ENCODE assay signal across 27 mouse cellular contexts in genomic region chr5:64847305-64847704, GRCm38 (mm10). TPM values are rescaled to one million over a fixed set of nuclear protein-coding genes. Genes with fewer than 3 reads are reported as not detected.
DNase-seq lines count a peak whose midpoint lies in the region; ATAC-seq lines count a peak whose summit lies in the region.
"Had no signal": no experiment of that assay in that cellular context is flagged by ENCODE, and none has a peak within 500 bp of the region (broad histone marks: within the 10 kb centered on the region; RNA-seq: fewer than 3 reads in every experiment).

No protein-coding gene starts in this region.

- 20% methylated on average over 2 of the region's 2 CpGs for WGBS in liver, embryonic 12.5 days (ENCODE audit: insufficient replicate concordance)
- WGBS in liver, embryonic 11.5 days, result 27% methylated on average over 2 of the region's 2 CpGs
- 78% methylated on average over 2 of the region's 2 CpGs for WGBS in hindbrain, embryonic 12.5 days

- DNase-seq in liver, embryonic 11.5 days (ENCODE audit: low spot score), result no peak
- DNase-seq in ES-CJ7 (ENCODE audit: low read depth, low spot score) (peak; percentile 75), ZHBTc4 (ENCODE audit: low read depth, low spot score) (peak; percentile 80)
- no peak for DNase-seq in layer of hippocampus, adult 9-10 months (ENCODE audit: low spot score)
- no peak for DNase-seq in right cerebral cortex, postnatal 14 days
- DNase-seq: adrenal gland, postnatal 10 days; cerebellum, adult 9-10 months; gastrocnemius, postnatal 10 days; kidney, adult 11 months; kidney, postnatal 14 days; liver, embryonic 13.5 days; lung, adult 2 months; lung, postnatal 14 days; right cerebral cortex, adult 18-20 months; right cerebral cortex, postnatal 4 days had no signal

- H3K4me1 ChIP-seq in liver, embryonic 12.5 days, result no peaks in the 10 kb centered on the region
- no peaks in the 10 kb centered on the region for H3K4me1 ChIP-seq in liver, embryonic 11.5 days (replicated peaks; ENCODE audit: control insufficient read depth, insufficient read depth, low read length)
- H3K4me1 ChIP-seq in hindbrain, embryonic 12.5 days, result no peaks in the 10 kb centered on the region
- H3K4me1 ChIP-seq: forebrain, embryonic 10.5 days; forebrain, embryonic 15.5 days; hindbrain, embryonic 15.5 days; limb, embryonic 12.5 days; liver, embryonic 13.5 days had no signal

- H3K4me3 ChIP-seq in liver, embryonic 12.5 days, result no peak overlapping the region
- H3K4me3 ChIP-seq in liver, embryonic 11.5 days (ENCODE audit: low read depth, low read length), result no peak overlapping the region
- H3K4me3 ChIP-seq in hindbrain, embryonic 12.5 days, result no peak overlapping the region
- H3K4me3 ChIP-seq: embryonic facial prominence, embryonic 13.5 days; forebrain, embryonic 10.5 days; forebrain, embryonic 15.5 days; hindbrain, embryonic 15.5 days; left cerebral cortex, adult 2 months; limb, embryonic 12.5 days; liver, embryonic 13.5 days had no signal

- H3K9ac ChIP-seq in liver, embryonic 12.5 days, result no peak overlapping the region
- no peak overlapping the region for H3K9ac ChIP-seq in liver, embryonic 11.5 days (ENCODE audit: low read depth, low read length)
- H3K9ac ChIP-seq in hindbrain, embryonic 12.5 days, result no peak overlapping the region
- H3K9ac ChIP-seq: embryonic facial prominence, embryonic 13.5 days; forebrain, embryonic 15.5 days; hindbrain, embryonic 15.5 days; limb, embryonic 12.5 days; liver, embryonic 13.5 days had no signal

- ATAC-seq in liver, embryonic 12.5 days, result 0 out of 2 replicates have a peak, but pooled peaks have one; percentile 15
- no peak for ATAC-seq in liver, embryonic 11.5 days (replicated peaks; ENCODE audit: low FRiP score)
- ATAC-seq in hindbrain, embryonic 12.5 days (ENCODE audit: low FRiP score), result no peak
- ATAC-seq: forebrain, embryonic 15.5 days; inflammation-experienced regulatory T-cells, adult 6 months; midbrain, embryonic 16.5 days had no signal

- no peaks in the 10 kb centered on the region for H3K9me3 ChIP-seq in liver, embryonic 12.5 days (replicated peaks)
- H3K9me3 ChIP-seq in liver, embryonic 11.5 days (ENCODE audit: control insufficient read depth, low read length), result no peaks in the 10 kb centered on the region
- peaks cover 8% of the 10 kb centered on the region for H3K9me3 ChIP-seq in hindbrain, embryonic 12.5 days (replicated peaks)
- H3K9me3 ChIP-seq: hindbrain, embryonic 15.5 days; liver, embryonic 13.5 days had no signal

- no peak overlapping the region for H3K27ac ChIP-seq in liver, embryonic 12.5 days
- H3K27ac ChIP-seq in liver, embryonic 11.5 days (ENCODE audit: low read depth, low read length), result no peak overlapping the region
- H3K27ac ChIP-seq in hindbrain, embryonic 12.5 days, result no peak overlapping the region
- H3K27ac ChIP-seq: embryonic facial prominence, embryonic 13.5 days; forebrain, embryonic 10.5 days; forebrain, embryonic 15.5 days; hindbrain, embryonic 15.5 days; left cerebral cortex, adult 2 months; limb, embryonic 12.5 days; liver, embryonic 13.5 days had no signal

- no peaks in the 10 kb centered on the region for H3K36me3 ChIP-seq in liver, embryonic 12.5 days
- H3K36me3 ChIP-seq in liver, embryonic 11.5 days (ENCODE audit: control insufficient read depth, insufficient read depth, low read length), result no peaks in the 10 kb centered on the region
- no peaks in the 10 kb centered on the region for H3K36me3 ChIP-seq in hindbrain, embryonic 12.5 days
- H3K36me3 ChIP-seq: embryonic facial prominence, embryonic 13.5 days; forebrain, embryonic 10.5 days; forebrain, embryonic 15.5 days; hindbrain, embryonic 15.5 days; limb, embryonic 12.5 days; liver, embryonic 13.5 days had no signal

- no peak overlapping the region for H3K4me2 ChIP-seq in liver, embryonic 12.5 days
- no peak overlapping the region for H3K4me2 ChIP-seq in liver, embryonic 11.5 days
- no peak overlapping the region for H3K4me2 ChIP-seq in hindbrain, embryonic 12.5 days (replicated peaks)
- H3K4me2 ChIP-seq: embryonic facial prominence, embryonic 13.5 days; forebrain, embryonic 15.5 days; heart, embryonic 11.5 days; hindbrain, embryonic 15.5 days; limb, embryonic 12.5 days; liver, embryonic 13.5 days; midbrain, embryonic 11.5 days had no signal

- no peaks in the 10 kb centered on the region for H3K27me3 ChIP-seq in liver, embryonic 12.5 days (replicated peaks)
- H3K27me3 ChIP-seq in liver, embryonic 11.5 days (replicated peaks; ENCODE audit: control insufficient read depth, insufficient read depth, low read length), result no peaks in the 10 kb centered on the region
- no peaks in the 10 kb centered on the region for H3K27me3 ChIP-seq in hindbrain, embryonic 12.5 days
- H3K27me3 ChIP-seq: embryonic facial prominence, embryonic 13.5 days; forebrain, embryonic 15.5 days; hindbrain, embryonic 15.5 days; limb, embryonic 12.5 days; liver, embryonic 13.5 days had no signal

RNA-seq across cellular contexts. Expression of gene Klf3, which starts 44.1 kb away (rescaled TPM):
- polyA plus RNA-seq in liver, embryonic 12.5 days (2016; fragmentation: Nextera tagmentation; extraction: Ambion mirVana), result 91.2 and 105 TPM in 2 replicates
- polyA plus RNA-seq in liver, embryonic 11.5 days (2014; fragmentation: Nextera tagmentation; extraction: Ambion mirVana), result 66.9 and 68.7 TPM in 2 replicates
- 44.6 and 50.7 TPM in 2 replicates for polyA plus RNA-seq in hindbrain, embryonic 12.5 days (2016; fragmentation: Nextera tagmentation; extraction: Ambion mirVana)

Comparison
In these comparisons a context has a peak if more than half of its experiments do, and no peak if none do; other contexts are left out.
1. DNase-seq: peak in ES-CJ7 (single experiment) and ZHBTc4 (single experiment); none in liver, embryonic 11.5 days (single experiment), layer of hippocampus, adult 9-10 months (single experiment) and right cerebral cortex, postnatal 14 days (single experiment).